Mouse (Mus musculus) CH12.LX (cell line): ENCODE data around the gene Cpeb3. TPM values are rescaled to one million over a fixed set of nuclear protein-coding genes. Genes with fewer than 3 reads are reported as not detected.

Source experiments
- DNase-seq: peaks from one replicate; pipeline ENCODE4 v3.0.0-alpha.2; 2013; ENCODE audit errors: extremely low read depth
- H3K27ac ChIP-seq: 2 replicates; pipeline ENCODE4 v1.5.1; 2012; ENCODE audit warnings: low read depth, mild to moderate bottlenecking, control low read depth, moderate library complexity; ENCODE audit not compliant: insufficient read depth
- H3K27me3 ChIP-seq: replicated peaks from 2 replicates; pipeline ENCODE3; 2012; ENCODE audit warnings: inconsistent platforms
- H3K36me3 ChIP-seq, 2 experiments: replicated peaks in 1 of 2; 2 replicates each; pipeline versions ENCODE3 to v1.6.1; 2012; ENCODE audit warnings: inconsistent platforms in 1 of 2, low read length in 1 of 2, mild to moderate bottlenecking in 1 of 2, mixed read lengths in 1 of 2, moderate library complexity in 1 of 2; ENCODE audit not compliant: control insufficient read depth in 1 of 2, insufficient read depth in 1 of 2
- H3K4me1 ChIP-seq, 2 experiments: 2 replicates each; pipeline ENCODE4 v1.6.1; 2012; ENCODE audit warnings: inconsistent platforms in 1 of 2, moderate library complexity in 1 of 2; ENCODE audit not compliant: insufficient read depth in 2 of 2, control insufficient read depth in 1 of 2
- H3K4me2 ChIP-seq: 2 replicates; pipeline ENCODE4 v1.6.1; 2012; ENCODE audit warnings: low read depth, mild to moderate bottlenecking, control low read depth; ENCODE audit not compliant: poor library complexity, insufficient read depth, severe bottlenecking
- H3K4me3 ChIP-seq, 3 experiments: fragments of 150-350 bp in 1 of 3; sonication (generic) in 1 of 3; replicated peaks in 1 of 3; 2 replicates each; pipeline versions ENCODE3 to v1.5.1; 2011 to 2012; ENCODE audit warnings: low read depth in 2 of 3, low read length in 2 of 3, mild to moderate bottlenecking in 2 of 3, moderate library complexity in 2 of 3, control low read depth in 1 of 3, improper control_type of control experiment in 1 of 3, inconsistent platforms in 1 of 3, mixed read lengths in 1 of 3; ENCODE audit not compliant: poor library complexity in 1 of 3
- H3K79me2 ChIP-seq: replicated peaks from 2 replicates; pipeline ENCODE4 v1.6.1; 2012; ENCODE audit warnings: mild to moderate bottlenecking, moderate library complexity; ENCODE audit not compliant: control insufficient read depth, poor library complexity, insufficient read depth, severe bottlenecking; ENCODE audit errors: extremely low read depth
- H3K9ac ChIP-seq: 2 replicates; pipeline ENCODE4 v1.6.1; 2012; ENCODE audit warnings: low read depth, mild to moderate bottlenecking, control low read depth, moderate library complexity; ENCODE audit not compliant: insufficient read depth
- H3K9me3 ChIP-seq: replicated peaks from 2 replicates; pipeline ENCODE3; 2012; ENCODE audit warnings: low read length, inconsistent platforms, mixed read lengths
- CHD1 ChIP-seq: IDR thresholded peaks from 2 replicates; pipeline ENCODE4 v1.6.1; 2012; ENCODE audit warnings: low read depth, low read length, improper control_type of control experiment, inconsistent platforms
- CHD2 ChIP-seq: IDR thresholded peaks from 2 replicates; pipeline ENCODE4 v1.6.1; 2011; ENCODE audit warnings: low read length, improper control_type of control experiment
- CTCF ChIP-seq, 2 experiments: IDR thresholded peaks in 1 of 2; conservative IDR thresholded peaks in 1 of 2; 2 replicates each; pipeline ENCODE4 v1.5.1; 2011 to 2012; ENCODE audit warnings: low read depth in 2 of 2, low read length in 2 of 2, improper control_type of control experiment in 1 of 2, inconsistent platforms in 1 of 2, mild to moderate bottlenecking in 1 of 2, moderate library complexity in 1 of 2
- EP300 ChIP-seq: IDR thresholded peaks from 2 replicates; pipeline ENCODE4 v1.6.1; 2011; ENCODE audit warnings: low read length, improper control_type of control experiment
- GABPA ChIP-seq: IDR thresholded peaks from 2 replicates; pipeline ENCODE4 v1.6.1; 2012; ENCODE audit warnings: low read depth, low read length, improper control_type of control experiment, inconsistent platforms; ENCODE audit not compliant: insufficient replicate concordance
- HCFC1 ChIP-seq: IDR thresholded peaks from 2 replicates; pipeline ENCODE4 v1.6.1; 2012; ENCODE audit warnings: low read depth, mild to moderate bottlenecking, inconsistent platforms, low read length, improper control_type of control experiment
- IRF4 ChIP-seq: IDR thresholded peaks from 2 replicates; pipeline ENCODE4 v1.6.1; 2014; ENCODE audit warnings: low read depth, mild to moderate bottlenecking, inconsistent platforms, low read length, improper control_type of control experiment
- JUN ChIP-seq: IDR thresholded peaks from 2 replicates; pipeline ENCODE4 v1.6.1; 2011; ENCODE audit warnings: low read depth, mild to moderate bottlenecking, low read length, improper control_type of control experiment, moderate library complexity; ENCODE audit not compliant: insufficient read depth
- MAX ChIP-seq: IDR thresholded peaks from 2 replicates; pipeline ENCODE4 v1.6.1; 2011; ENCODE audit warnings: low read length, improper control_type of control experiment
- MAZ ChIP-seq: IDR thresholded peaks from 2 replicates; pipeline ENCODE4 v1.6.1; 2012; ENCODE audit warnings: low read depth, mild to moderate bottlenecking, inconsistent platforms, low read length, improper control_type of control experiment, moderate library complexity
- MYC ChIP-seq: IDR thresholded peaks from 2 replicates; pipeline ENCODE4 v1.6.1; 2011; ENCODE audit warnings: low read depth, mild to moderate bottlenecking, improper control_type of control experiment, low read length
- PAX5 ChIP-seq: IDR thresholded peaks from 2 replicates; pipeline ENCODE4 v1.6.1; 2012; ENCODE audit warnings: low read length, inconsistent platforms, mixed read lengths
- RCOR1 ChIP-seq: conservative IDR thresholded peaks from 2 replicates; pipeline ENCODE4 v1.6.1; 2012; ENCODE audit warnings: low read depth, mild to moderate bottlenecking, inconsistent platforms, low read length, improper control_type of control experiment
- SIN3A ChIP-seq: IDR thresholded peaks from 2 replicates; pipeline ENCODE4 v1.6.1; 2012; ENCODE audit warnings: low read length, improper control_type of control experiment, inconsistent platforms
- SMC3 ChIP-seq: IDR thresholded peaks from 2 replicates; pipeline ENCODE4 v1.6.1; 2011; ENCODE audit warnings: low read depth, low read length, improper control_type of control experiment
- TCF12 ChIP-seq: IDR thresholded peaks from 2 replicates; pipeline ENCODE4 v1.6.1; 2014; ENCODE audit warnings: low read depth, mild to moderate bottlenecking, inconsistent platforms, low read length, improper control_type of control experiment
- UBTF ChIP-seq: IDR thresholded peaks from 2 replicates; pipeline ENCODE4 v1.6.1; 2012; ENCODE audit warnings: low read depth, mild to moderate bottlenecking, inconsistent platforms, low read length, improper control_type of control experiment, moderate library complexity
- USF1 ChIP-seq: IDR thresholded peaks from 2 replicates; pipeline ENCODE4 v1.6.1; 2014; ENCODE audit warnings: low read depth, mild to moderate bottlenecking, inconsistent platforms, low read length, improper control_type of control experiment
- USF2 ChIP-seq: conservative IDR thresholded peaks from 2 replicates; pipeline ENCODE4 v1.6.1; 2011; ENCODE audit warnings: low read depth, low read length, improper control_type of control experiment
- ZKSCAN1 ChIP-seq: IDR thresholded peaks from 2 replicates; pipeline ENCODE4 v1.6.1; 2012; ENCODE audit warnings: low read depth, inconsistent platforms, low read length, improper control_type of control experiment, borderline replicate concordance
- ZMIZ1 ChIP-seq: IDR thresholded peaks from 2 replicates; pipeline ENCODE4 v1.6.1; 2012; ENCODE audit warnings: low read depth, mild to moderate bottlenecking, inconsistent platforms, low read length, improper control_type of control experiment
- dilution Hi-C: fragments of 300-500 bp; cut with MboI; formaldehyde crosslinking; loops from 2 replicates; pipeline ENCODE4 v1.14.3; 2020; ENCODE audit warnings: low sequenced_read_pairs; ENCODE audit not compliant: extremely low pct_unique_long_range_greater_than_20kb, extremely low pct_ligation_motif_present
- in situ Hi-C: fragments of 300-500 bp; cut with MboI; formaldehyde crosslinking; loops from 3 replicates; pipeline ENCODE4 v1.14.3; 2019; ENCODE audit warnings: low sequenced_read_pairs, low pct_ligation_motif_present, low pct_unique_long_range_greater_than_20kb, mixed read lengths
- polyA plus RNA-seq: library from polyadenylated mRNA; unstranded; fragments of >175 nt; gene quantifications from 2 replicates; pipeline ENCODE4 v1.2.1, GENCODE M21; 2012; ENCODE audit warnings: low read depth; ENCODE audit not compliant: insufficient read length
- total RNA-seq, 2 experiments: library from RNA; depleted of rRNA; stranded (reverse); fragments of 300-350 nt in 1 of 2; fragments of >200 nt in 1 of 2; gene quantifications; 2 replicates each; pipeline ENCODE4 v1.2.3; 2012 to 2014

Cpeb3 gene
- total and polyA plus RNA-seq, 3 experiments, result 1.5 to 3.1 (median 1.5) TPM

GRCm38 (mm10) chr19:37009878-37010281 is 198.5 kb downstream of the Cpeb3 start:
- Histone ChIP-seq H3K27ac (no peak overlapping the region), H3K9ac (no peak overlapping the region), H3K4me2 (no peak overlapping the region), H3K4me1 (peaks cover 4 to 20% of the 10 kb centered on the region in 2 experiments; a peak in 3 of 4 replicates), H3K79me2 (peaks cover 2% of the 10 kb centered on the region; the same call in 1 of the 2 replicates), H3K27me3 (no peaks in the 10 kb centered on the region), H3K36me3 (peaks cover 58 to 89% of the 10 kb centered on the region in 2 experiments), H3K4me3 (no peak overlapping the region), H3K9me3 (peaks cover 3% of the 10 kb centered on the region)
- dilution Hi-C loops (no loop called here), in situ Hi-C loops (no loop called here)
- TF ChIP-seq EP300, result no peak
- no peak for TF ChIP-seq GABPA
- no peak for TF ChIP-seq JUN
- TF ChIP-seq USF2, result no peak
- TF ChIP-seq CTCF (conservative IDR thresholded peaks at IDR 0.05 in 1 of 2, IDR thresholded peaks at IDR 0.05 in 1 of 2; ENCODE audit: low read depth in 2 of 2, low read length in 2 of 2), result no peak
- TF ChIP-seq MAZ, result no peak
- no peak for TF ChIP-seq SMC3
- no peak for TF ChIP-seq SIN3A
- TF ChIP-seq TCF12, result no peak
- no peak for TF ChIP-seq UBTF
- TF ChIP-seq ZKSCAN1, result no peak
- TF ChIP-seq ZMIZ1, result no peak
- no peak for TF ChIP-seq IRF4
- TF ChIP-seq PAX5, result no peak
- TF ChIP-seq MAX, result no peak
- no peak for TF ChIP-seq CHD1
- no peak for TF ChIP-seq USF1
- no peak for DNase-seq

DNA sequence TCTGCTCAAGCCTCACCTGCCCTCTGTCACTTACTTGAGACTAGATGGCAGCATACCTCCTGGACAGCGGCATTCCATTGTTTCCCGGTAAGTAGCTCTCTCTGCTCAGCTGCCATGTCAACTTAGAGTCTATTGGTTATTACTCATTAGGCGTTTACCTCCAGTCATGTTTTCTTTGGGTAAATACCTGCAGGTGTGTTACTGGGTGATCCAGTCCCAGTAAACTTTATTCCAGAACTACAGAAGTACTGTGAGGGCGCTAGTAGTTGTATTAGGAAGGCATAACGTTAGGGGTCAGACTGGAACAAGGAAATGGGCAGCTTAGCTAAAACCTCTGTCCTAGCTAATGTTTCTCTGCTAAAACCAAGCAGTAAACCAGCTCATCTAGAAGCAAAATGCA is 203.8 kb downstream of the Cpeb3 start:
- dilution Hi-C loops, result no loop called here
- no peak for DNase-seq
- Histone ChIP-seq H3K79me2 (peaks cover 2% of the 10 kb centered on the region; the same call in 1 of the 2 replicates), H3K9ac (no peak overlapping the region), H3K36me3 (peaks cover 58 to 88% of the 10 kb centered on the region in 2 experiments), H3K4me2 (no peak overlapping the region), H3K4me1 (peaks cover 4 to 20% of the 10 kb centered on the region in 2 experiments; a peak in 3 of 4 replicates), H3K4me3 (no peak overlapping the region), H3K27me3 (no peaks in the 10 kb centered on the region), H3K9me3 (no peaks in the 10 kb centered on the region), H3K27ac (no peak overlapping the region)
- TF ChIP-seq CTCF (conservative IDR thresholded peaks at IDR 0.05 in 1 of 2, IDR thresholded peaks at IDR 0.05 in 1 of 2; ENCODE audit: low read depth in 2 of 2, low read length in 2 of 2) (no peak), HCFC1 (no peak), RCOR1 (no peak), MYC (no peak), PAX5 (no peak), CHD2 (no peak)
- in situ Hi-C loops, result no loop called here

Other genes starting within 250 kb of the Cpeb3 start
- gene March5, start 1.1 kb downstream of the Cpeb3 start, total RNA-seq (2012; rRNA removed), result 111 and 137 TPM in 2 replicates
- gene March5, start 1.1 kb downstream of the Cpeb3 start, total RNA-seq (2014; rRNA removed), result 160 TPM in 2 replicates
- gene March5, start 1.1 kb downstream of the Cpeb3 start, polyA plus RNA-seq, result 118 and 130 TPM in 2 replicates
- gene Ide, start 129.3 kb upstream of the Cpeb3 start, total RNA-seq (2012; rRNA removed), result 56.0 and 62.2 TPM in 2 replicates
- 74.4 and 79.5 TPM in 2 replicates for gene Ide, start 129.3 kb upstream of the Cpeb3 start, total RNA-seq (2014; rRNA removed)
- gene Ide, start 129.3 kb upstream of the Cpeb3 start, polyA plus RNA-seq, result 116 and 124 TPM in 2 replicates
- 61.7 and 66.1 TPM in 2 replicates for gene Kif11, start 167.8 kb upstream of the Cpeb3 start, total RNA-seq (2012; rRNA removed)
- gene Kif11, start 167.8 kb upstream of the Cpeb3 start, total RNA-seq (2014; rRNA removed), result 144 and 158 TPM in 2 replicates
- 67.8 and 69.6 TPM in 2 replicates for gene Kif11, start 167.8 kb upstream of the Cpeb3 start, polyA plus RNA-seq
- 7.3 and 7.6 TPM in 2 replicates for gene Hhex, start 226.2 kb upstream of the Cpeb3 start, total RNA-seq (2012; rRNA removed)
- 9.1 and 11.0 TPM in 2 replicates for gene Hhex, start 226.2 kb upstream of the Cpeb3 start, total RNA-seq (2014; rRNA removed)
- 40.2 and 42.0 TPM in 2 replicates for gene Hhex, start 226.2 kb upstream of the Cpeb3 start, polyA plus RNA-seq